Mouse (Mus musculus): ENCODE measurements at regions not wholly inside any gene's neighbourhood (a gene's known extent, or its start where the extent isn't known, plus 50 kb on each side); places are given as distances from the start of the nearest gene placed in this dataset.

DNA sequence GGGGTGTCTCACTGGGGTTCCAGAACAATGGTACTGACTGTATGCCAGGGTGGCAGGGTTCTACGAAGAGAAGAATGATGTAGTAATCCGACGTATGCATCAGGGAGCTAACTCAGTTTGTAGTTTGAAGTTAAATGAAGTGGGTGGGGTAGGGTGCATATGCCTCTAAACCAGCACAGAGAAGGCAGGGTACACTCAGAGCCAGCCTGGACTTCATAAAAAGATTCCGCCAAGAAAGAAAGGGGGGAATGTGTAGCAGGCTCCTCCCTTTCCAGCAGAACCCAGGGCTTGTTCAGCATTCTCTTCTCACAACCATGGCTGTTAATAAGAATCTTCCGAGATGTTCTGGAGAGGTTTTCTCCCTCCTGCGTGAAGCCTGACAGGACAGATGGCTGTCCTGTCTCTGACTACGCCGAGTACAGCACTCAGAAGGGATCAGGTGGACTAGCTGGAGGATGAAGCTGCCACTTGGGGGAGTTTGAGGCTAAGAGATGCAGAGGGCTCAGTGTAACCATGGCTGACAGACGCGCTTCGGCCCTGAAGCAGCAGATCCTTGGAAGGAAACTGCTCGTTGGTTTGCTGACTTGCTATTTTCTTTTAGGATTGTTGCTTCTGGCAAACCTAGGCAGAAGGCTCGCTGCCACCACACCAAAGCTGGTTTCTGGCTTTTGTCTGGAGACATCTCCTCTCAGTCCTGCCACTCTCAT lies 143.4 kb upstream of the Plxnc1 start:
- ChIA-PET CTCF (interaction anchor here (1.4 to 2.5 kb wide), 2 partner anchors 96 to 385 kb away, joined by 6 to 13 read pairs; no protein-coding TSS in a partner anchor), POLR2A (interaction anchor here (1.0 kb wide), 1 partner anchor 95 kb away, joined by 3 read pairs; no protein-coding TSS in a partner anchor)
- peak; percentile 57 for TF ChIP-seq CTCF (IDR thresholded peaks at IDR 0.05)
- no peaks in the 10 kb centered on the region for H3K27me3 ChIP-seq
- ATAC-seq (no peak), DNase-seq (ENCODE audit: low read depth, low spot score) (no peak)
- in situ Hi-C loops (cut with MboI; ENCODE audit: low pct_unique_long_range_greater_than_20kb) = no loop called here

DNA sequence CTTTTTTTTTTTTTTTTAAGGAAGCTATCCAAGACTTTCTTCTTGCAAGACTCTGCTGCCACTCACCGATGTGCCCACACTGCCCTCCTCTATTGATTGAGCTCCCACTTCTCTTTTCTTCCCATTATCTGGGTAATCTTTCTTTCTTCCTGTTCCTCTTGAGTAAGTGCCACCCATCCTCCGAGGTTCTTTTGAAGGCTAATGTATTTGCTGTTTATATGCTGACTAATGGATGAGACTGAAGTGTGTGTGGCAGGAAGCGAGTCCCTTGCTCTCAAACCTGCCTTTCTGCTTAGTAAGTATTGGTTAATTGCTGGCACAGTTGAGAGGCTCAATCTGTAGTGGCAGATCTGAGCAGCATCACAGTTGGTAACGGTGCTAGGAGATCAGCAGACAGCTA lies 142.1 kb upstream of the Plxnc1 start:
- CTCF ChIA-PET = interaction anchor here (2.0 kb wide), 1 partner anchor 96 kb away, joined by 9 read pairs; no protein-coding TSS in a partner anchor
- POLR2A ChIA-PET = no interaction called here
- in situ Hi-C loops (cut with MboI; ENCODE audit: low pct_unique_long_range_greater_than_20kb) = no loop called here
- DNase-seq (ENCODE audit: low read depth, low spot score) = no peak
- no peaks in the 10 kb centered on the region for H3K27me3 ChIP-seq
- no peak for TF ChIP-seq CTCF (IDR thresholded peaks at IDR 0.05)
- ATAC-seq = no peak

DNA sequence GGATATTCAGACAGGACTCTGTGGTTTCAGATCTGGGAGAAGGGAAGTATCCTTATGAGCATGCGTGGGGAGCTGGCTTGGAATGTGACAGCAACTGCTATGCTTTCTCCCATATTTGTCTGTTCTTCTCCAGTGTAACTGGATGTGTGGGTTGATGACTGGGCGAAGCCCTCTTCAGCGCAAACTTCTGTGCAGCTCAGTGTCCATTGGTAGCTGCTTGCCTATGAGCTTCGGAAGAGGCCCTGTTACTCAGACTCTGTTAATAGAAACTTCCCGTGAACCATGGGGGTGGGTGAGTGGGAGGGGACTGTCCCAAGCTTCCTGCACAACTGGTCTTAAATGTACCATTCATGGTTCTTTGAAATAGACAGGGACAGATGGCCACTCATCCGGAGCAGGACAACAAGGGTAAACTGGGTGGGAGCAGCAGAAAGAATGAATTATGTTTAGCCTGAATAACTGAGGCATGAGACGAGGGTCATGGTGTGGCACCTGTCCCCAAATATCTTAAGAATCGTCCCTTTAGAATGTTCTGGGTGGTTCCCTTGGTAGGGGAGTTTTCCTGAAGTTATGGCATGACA lies 141.1 kb upstream of the Plxnc1 start:
- no peaks in the 10 kb centered on the region for H3K27me3 ChIP-seq
- DNase-seq (ENCODE audit: low read depth, low spot score) (no peak), ATAC-seq (no peak)
- TF ChIP-seq CTCF (IDR thresholded peaks at IDR 0.05) = no peak
- CTCF ChIA-PET = interaction anchor here (2.0 kb wide), 1 partner anchor 95 kb away, joined by 9 read pairs; no protein-coding TSS in a partner anchor
- POLR2A ChIA-PET = no interaction called here
- in situ Hi-C loops (cut with MboI; ENCODE audit: low pct_unique_long_range_greater_than_20kb) = no loop called here

GRCm38 (mm10) chr10:95083341-95084148 lies 138.9 kb upstream of the Plxnc1 start:
- ChIA-PET CTCF (no interaction called here), POLR2A (no interaction called here)
- DNase-seq (ENCODE audit: low read depth, low spot score) = no peak
- ATAC-seq = no peak
- in situ Hi-C loops (cut with MboI; ENCODE audit: low pct_unique_long_range_greater_than_20kb) = no loop called here
- no peak for TF ChIP-seq CTCF (IDR thresholded peaks at IDR 0.05)
- H3K27me3 ChIP-seq = no peaks in the 10 kb centered on the region

GRCm38 (mm10) chr10:95082634-95083033 lies 138.0 kb upstream of the Plxnc1 start:
- in situ Hi-C loops (cut with MboI; ENCODE audit: low pct_unique_long_range_greater_than_20kb) = no loop called here
- CTCF ChIA-PET = no interaction called here
- TF ChIP-seq CTCF (IDR thresholded peaks at IDR 0.05) = no peak
- POLR2A ChIA-PET = no interaction called here
- ATAC-seq = no peak
- H3K27me3 ChIP-seq = no peaks in the 10 kb centered on the region
- no peak for DNase-seq (ENCODE audit: low read depth, low spot score)

- POLR2A ChIA-PET = interaction anchor here (0.6 kb wide), 1 partner anchor 19 kb away, joined by 6 read pairs; no protein-coding TSS in a partner anchor
- TF ChIP-seq CTCF (IDR thresholded peaks at IDR 0.05) = no peak
- DNase-seq (ENCODE audit: low read depth, low spot score) (no peak), ATAC-seq (no peak)
- CTCF ChIA-PET = interaction anchor here (2.4 kb wide), 1 partner anchor 12 kb away, joined by 6 read pairs; no protein-coding TSS in a partner anchor
- in situ Hi-C loops (cut with MboI; ENCODE audit: low pct_unique_long_range_greater_than_20kb) = loop anchor here (5.0 kb wide), 1 partner anchor 88 kb away; no protein-coding TSS in a partner anchor
- H3K27me3 ChIP-seq = no peaks in the 10 kb centered on the region
Observed at GRCm38 (mm10) chr10:95079979-95080378, 135.3 kb upstream of the Plxnc1 start.

- TF ChIP-seq CTCF (IDR thresholded peaks at IDR 0.05) = no peak
- no peak for ATAC-seq
- POLR2A ChIA-PET = no interaction called here
- CTCF ChIA-PET = no interaction called here
- no peaks in the 10 kb centered on the region for H3K27me3 ChIP-seq
- in situ Hi-C loops (cut with MboI; ENCODE audit: low pct_unique_long_range_greater_than_20kb) = loop anchor here (5.0 kb wide), 1 partner anchor 84 kb away; no protein-coding TSS in a partner anchor
- no peak for DNase-seq (ENCODE audit: low read depth, low spot score)
Observed at GRCm38 (mm10) chr10:95076421-95076820, 131.8 kb upstream of the Plxnc1 start.

DNA sequence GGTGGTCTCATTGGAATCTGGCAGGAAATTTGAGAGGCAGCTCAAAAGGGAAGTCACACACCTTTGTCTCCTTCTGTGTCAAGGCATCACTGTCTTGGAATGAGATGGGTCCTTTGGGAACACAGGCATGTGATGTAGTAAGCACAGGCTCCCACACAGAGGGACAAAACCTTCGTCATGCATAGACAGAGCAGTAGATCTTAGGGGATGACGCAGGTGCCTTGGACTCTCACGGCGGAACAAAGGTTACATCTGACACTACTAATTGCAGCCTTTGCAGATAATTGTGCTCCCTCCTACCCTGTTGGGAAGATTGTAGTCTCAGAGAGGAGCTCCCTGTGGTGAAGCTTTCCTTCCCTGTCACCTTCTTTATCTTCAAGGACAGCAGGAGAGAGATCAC lies 131.3 kb upstream of the Plxnc1 start:
- in situ Hi-C loops (cut with MboI; ENCODE audit: low pct_unique_long_range_greater_than_20kb) = loop anchor here (5.0 kb wide), 1 partner anchor 84 kb away; no protein-coding TSS in a partner anchor
- no peaks in the 10 kb centered on the region for H3K27me3 ChIP-seq
- POLR2A ChIA-PET = interaction anchor here (0.6 kb wide), 2 partner anchors 120 to 609 kb away, joined by 3 to 5 read pairs; no protein-coding TSS in a partner anchor
- no peak for ATAC-seq
- CTCF ChIA-PET = no interaction called here
- no peak for TF ChIP-seq CTCF (IDR thresholded peaks at IDR 0.05)
- DNase-seq (ENCODE audit: low read depth, low spot score) = no peak

DNA sequence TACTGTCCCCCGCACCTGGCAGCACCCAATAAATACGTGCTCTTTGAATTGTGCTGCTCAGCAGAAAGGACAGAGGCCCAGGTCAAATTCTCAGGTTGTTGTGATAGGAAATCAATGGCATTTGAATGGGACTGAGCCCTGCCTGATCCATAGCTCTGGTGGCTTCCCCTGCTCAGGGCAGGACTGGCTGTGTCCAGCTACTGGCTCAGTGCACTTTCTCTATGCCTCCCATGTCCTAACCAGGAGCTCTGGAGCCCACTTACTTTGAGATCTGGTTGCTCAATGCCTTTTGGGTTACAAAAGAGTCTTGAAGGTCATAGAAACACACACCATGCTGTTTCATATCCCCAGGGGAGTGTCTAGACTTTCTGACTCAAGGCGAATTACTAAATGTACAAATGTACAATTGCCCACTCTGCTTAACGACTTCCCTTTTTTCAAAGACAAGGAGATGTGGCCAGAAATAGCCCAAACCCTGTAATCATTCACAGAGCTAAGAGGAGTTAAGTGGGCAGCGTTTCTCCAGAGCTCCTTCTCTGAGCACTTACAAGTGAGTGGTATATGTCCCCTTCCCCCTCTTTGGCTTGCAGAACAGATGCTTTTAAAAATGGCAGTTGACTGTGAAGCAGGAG lies 130.4 kb upstream of the Plxnc1 start:
- DNase-seq (ENCODE audit: low read depth, low spot score) (peak; percentile 79), ATAC-seq (peak; percentile 60)
- TF ChIP-seq CTCF (IDR thresholded peaks at IDR 0.05) = no peak
- in situ Hi-C loops (cut with MboI; ENCODE audit: low pct_unique_long_range_greater_than_20kb) = loop anchor here (5.0 kb wide), 1 partner anchor 83 kb away; no protein-coding TSS in a partner anchor
- H3K27me3 ChIP-seq = no peaks in the 10 kb centered on the region
- POLR2A ChIA-PET = interaction anchor here (0.6 kb wide), 1 partner anchor 320 kb away, joined by 3 read pairs; no protein-coding TSS in a partner anchor
- CTCF ChIA-PET = interaction anchor here (0.7 to 1.0 kb wide), 2 partner anchors 83 to 84 kb away, joined by 3 read pairs; no protein-coding TSS in a partner anchor

DNA sequence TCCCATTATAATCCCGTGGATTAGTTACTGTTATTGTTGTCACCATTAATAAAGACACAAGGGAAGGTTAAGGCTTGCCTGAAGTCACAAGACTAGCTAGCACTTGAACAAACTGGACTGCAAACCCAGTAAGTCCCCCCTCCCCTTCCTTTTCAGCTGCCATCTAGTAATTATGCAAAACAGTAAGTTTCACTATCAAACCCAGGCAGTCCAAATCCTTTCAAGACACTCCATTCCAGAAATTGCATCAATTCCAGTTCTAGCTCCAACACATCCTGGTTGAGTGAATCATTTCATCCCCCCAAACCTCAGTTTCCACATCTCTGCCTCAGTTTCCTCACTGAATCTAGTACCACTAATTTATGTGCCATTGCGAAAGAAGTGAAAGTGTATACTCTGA lies 129.7 kb upstream of the Plxnc1 start:
- no peak for ATAC-seq
- in situ Hi-C loops (cut with MboI; ENCODE audit: low pct_unique_long_range_greater_than_20kb) = no loop called here
- DNase-seq (ENCODE audit: low read depth, low spot score) = no peak
- ChIA-PET CTCF (interaction anchor here (0.7 to 1.0 kb wide), 3 partner anchors 9 to 83 kb away, joined by 3 read pairs; no protein-coding TSS in a partner anchor), POLR2A (interaction anchor here (0.6 kb wide), 1 partner anchor 320 kb away, joined by 3 read pairs; no protein-coding TSS in a partner anchor)
- no peak for TF ChIP-seq CTCF (IDR thresholded peaks at IDR 0.05)
- H3K27me3 ChIP-seq = no peaks in the 10 kb centered on the region
